Mouse (Mus musculus) embryonic fibroblast, embryonic 13.5 days (primary cell): Measurements from ENCODE around the gene Cyp2d11.
"Not testable (repeated sequence)": the region's sequence is repeated elsewhere in the genome, so short reads cannot be mapped to it uniquely, and the experiment has no call there.

Source experiments
- CTCF ChIP-seq: IDR thresholded peaks from 2 replicates; pipeline ENCODE4 v1.5.1; 2011; ENCODE audit warnings: mild to moderate bottlenecking, control low read depth, low read length, moderate library complexity, borderline replicate concordance; ENCODE audit not compliant: insufficient read depth
- POLR2A ChIP-seq: IDR thresholded peaks from 2 replicates; pipeline ENCODE4 v1.6.1; 2011; ENCODE audit warnings: low read depth, mild to moderate bottlenecking, control low read depth, low read length, moderate library complexity

- not testable (repeated sequence) for TF ChIP-seq CTCF, POLR2A
Observed at GRCm38 (mm10) chr15:82389916-82390315, 3.9 kb downstream of the Cyp2d11 start.
